Mouse (Mus musculus): ENCODE results near the gene Olfr1307. TPM values are rescaled to one million over a fixed set of nuclear protein-coding genes. Genes with fewer than 3 reads are reported as not detected.

The Olfr1307 gene
- polyA plus RNA-seq (2015; fragmentation: Nextera tagmentation; extraction: Ambion mirVana): 0.03 TPM in 1 of 2 replicates, not detected in the other

DNA sequence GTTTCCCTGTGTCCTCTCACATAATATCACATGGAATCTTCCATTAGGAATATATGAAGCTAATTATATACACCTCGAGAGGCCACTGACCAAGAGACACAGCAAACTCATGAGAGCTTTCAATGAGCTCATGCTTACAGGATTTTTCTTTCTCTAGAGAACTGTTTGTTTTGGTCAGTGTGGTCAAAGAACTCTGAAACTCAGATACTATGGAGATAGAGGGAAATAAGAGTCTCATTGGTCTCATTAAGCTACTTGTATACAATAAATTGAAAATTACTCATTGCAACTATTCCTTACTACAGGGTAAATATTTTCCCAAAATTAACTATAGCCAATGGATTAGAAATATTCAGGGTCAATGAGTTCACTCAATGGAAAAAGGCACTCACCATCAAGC is at the start of gene Olfr1307:
Gene Olfr1307 (minus strand): TSS at position 101 of the 400 bp plus-strand sequence.

DNA sequence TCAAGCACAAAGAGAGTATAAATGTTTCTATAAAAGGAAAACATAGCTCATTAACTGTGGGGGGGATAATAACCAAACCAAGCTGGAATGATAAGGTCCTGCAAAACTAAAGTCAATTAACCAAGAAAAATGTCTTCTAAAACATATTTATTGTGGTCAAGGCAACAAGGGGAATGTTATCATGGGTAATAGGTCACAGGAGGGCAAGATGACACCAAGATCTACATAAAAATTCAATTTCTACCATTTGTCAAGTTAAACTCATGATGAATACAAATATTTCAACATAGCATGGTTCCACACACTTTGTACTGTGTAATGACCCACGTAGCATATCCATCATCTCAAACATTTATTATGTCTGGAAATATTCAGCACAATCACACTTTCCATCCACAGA is 40.9 kb upstream of the Olfr1307 start, which contains the start of gene Olfr1309:
Gene Olfr1309 (minus strand): TSS at position 101 of the 400 bp plus-strand sequence.

DNA sequence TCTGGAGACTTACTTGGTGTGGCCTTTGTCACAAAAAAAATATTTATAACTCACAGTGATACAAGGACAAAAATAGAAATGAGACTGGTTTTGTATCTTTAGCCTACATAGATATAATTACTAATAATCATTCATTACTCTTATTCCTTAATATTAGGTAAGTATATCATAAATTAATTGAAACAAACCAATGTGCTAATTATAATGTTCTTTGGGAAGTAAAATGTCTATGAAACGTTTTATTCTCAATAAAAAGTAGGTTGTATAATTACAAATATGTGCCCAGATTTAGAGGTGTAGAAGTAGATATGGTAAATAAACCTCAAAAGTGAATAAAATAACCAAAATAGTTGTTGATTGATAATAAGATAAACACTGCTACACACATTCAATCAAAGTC is 15.6 kb upstream of the Olfr1307 start, which contains the start of gene Olfr1308:
Gene Olfr1308 (minus strand): TSS at position 101 of the 400 bp plus-strand sequence.

DNA sequence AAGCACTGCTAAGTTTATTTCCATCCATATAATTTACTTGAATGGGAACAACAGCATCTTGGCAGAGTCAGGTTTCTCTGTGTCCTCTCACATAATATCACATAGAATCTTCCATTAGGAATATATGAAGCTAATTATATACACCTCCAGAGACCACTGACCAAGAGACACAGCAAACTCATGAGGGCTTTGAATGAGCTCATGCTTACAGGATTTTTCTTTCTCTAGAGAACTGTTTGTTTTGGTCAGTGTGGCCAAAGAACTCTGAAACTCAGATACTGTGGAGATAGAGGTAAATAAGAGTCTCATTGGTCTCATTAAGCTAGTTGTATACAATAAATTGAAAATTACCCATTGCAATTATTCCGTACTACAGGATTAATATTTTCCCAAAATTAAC is 33.1 kb downstream of the Olfr1307 start, which contains the start of gene Olfr1306:
Gene Olfr1306 (minus strand): TSS at position 101 of the 400 bp plus-strand sequence.

Other genes starting within 250 kb of the Olfr1307 start
- not detected in 2 replicates for gene Olfr1301, start 198.4 kb downstream of the Olfr1307 start, polyA plus RNA-seq (2015; fragmentation: Nextera tagmentation; extraction: Ambion mirVana)
- not detected in 2 replicates for gene Olfr1302, start 172.0 kb downstream of the Olfr1307 start, polyA plus RNA-seq (2015; fragmentation: Nextera tagmentation; extraction: Ambion mirVana)
- not detected in 2 replicates for gene Olfr1303, start 129.1 kb downstream of the Olfr1307 start, polyA plus RNA-seq (2015; fragmentation: Nextera tagmentation; extraction: Ambion mirVana)
- gene Olfr1305, start 72.3 kb downstream of the Olfr1307 start, polyA plus RNA-seq (2015; fragmentation: Nextera tagmentation; extraction: Ambion mirVana): not detected in 2 replicates
- not detected in 2 replicates for gene Olfr1306, start 33.2 kb downstream of the Olfr1307 start, polyA plus RNA-seq (2015; fragmentation: Nextera tagmentation; extraction: Ambion mirVana)
- not detected in 2 replicates for gene Olfr1308, start 15.5 kb upstream of the Olfr1307 start, polyA plus RNA-seq (2015; fragmentation: Nextera tagmentation; extraction: Ambion mirVana)
- gene Olfr1309, start 40.8 kb upstream of the Olfr1307 start, polyA plus RNA-seq (2015; fragmentation: Nextera tagmentation; extraction: Ambion mirVana): not detected in 2 replicates
- gene Olfr1310, start 63.3 kb upstream of the Olfr1307 start, polyA plus RNA-seq (2015; fragmentation: Nextera tagmentation; extraction: Ambion mirVana): not detected in 2 replicates
- gene Olfr1311, start 75.0 kb upstream of the Olfr1307 start, polyA plus RNA-seq (2015; fragmentation: Nextera tagmentation; extraction: Ambion mirVana): not detected in 2 replicates
- gene Olfr1312, start 100.8 kb upstream of the Olfr1307 start, polyA plus RNA-seq (2015; fragmentation: Nextera tagmentation; extraction: Ambion mirVana): not detected in 2 replicates
- not detected in 2 replicates for gene Olfr1313, start 128.4 kb upstream of the Olfr1307 start, polyA plus RNA-seq (2015; fragmentation: Nextera tagmentation; extraction: Ambion mirVana)
- not detected in 2 replicates for gene Olfr1314, start 147.3 kb upstream of the Olfr1307 start, polyA plus RNA-seq (2015; fragmentation: Nextera tagmentation; extraction: Ambion mirVana)
- gene Olfr1315-ps1, start 166.0 kb upstream of the Olfr1307 start, polyA plus RNA-seq (2015; fragmentation: Nextera tagmentation; extraction: Ambion mirVana): not detected in 2 replicates
- not detected in 2 replicates for gene Olfr1316, start 185.5 kb upstream of the Olfr1307 start, polyA plus RNA-seq (2015; fragmentation: Nextera tagmentation; extraction: Ambion mirVana)
- gene Olfr1317, start 190.9 kb upstream of the Olfr1307 start, polyA plus RNA-seq (2015; fragmentation: Nextera tagmentation; extraction: Ambion mirVana): not detected in 2 replicates
- gene Olfr1318, start 204.8 kb upstream of the Olfr1307 start, polyA plus RNA-seq (2015; fragmentation: Nextera tagmentation; extraction: Ambion mirVana): 0.04 TPM in 1 of 2 replicates, not detected in the other

All from neural tube, postnatal 0 days (tissue).